Mouse (Mus musculus) neural tube, embryonic 11.5 days (tissue): ENCODE results near the gene Blcap. TPM values are rescaled to one million over a fixed set of nuclear protein-coding genes. Genes with fewer than 3 reads are reported as not detected.

Source experiments
- ATAC-seq: fragments of 200-750 bp; cut with Nextera tagmentation; 2 replicates; pipeline ENCODE4 v1.8.0; 2017; ENCODE audit warnings: moderate number of reproducible peaks, mild to moderate bottlenecking, moderate TSS enrichment, moderate library complexity; ENCODE audit not compliant: insufficient read depth, low FRiP score, low TSS enrichment
- DNase-seq: peaks from one replicate; pipeline ENCODE4 v3.0.0-alpha.2; 2015; ENCODE audit warnings: low spot score
- H3K27ac ChIP-seq: fragments of 300-500 bp; sonication (generic); 2 replicates; pipeline ENCODE4 v1.5.1; 2014; ENCODE audit warnings: low read depth, mild to moderate bottlenecking, low read length
- H3K27me3 ChIP-seq: fragments of 300-500 bp; sonication (generic); 2 replicates; pipeline ENCODE4 v1.6.1; 2014; ENCODE audit warnings: mild to moderate bottlenecking, low read length, mixed read lengths; ENCODE audit not compliant: control insufficient read depth, insufficient read depth
- H3K36me3 ChIP-seq: fragments of 300-500 bp; sonication (generic); 2 replicates; pipeline ENCODE4 v1.6.1; 2014; ENCODE audit warnings: mild to moderate bottlenecking, low read length, moderate library complexity, mixed read lengths; ENCODE audit not compliant: control insufficient read depth, insufficient read depth
- H3K4me1 ChIP-seq: fragments of 300-500 bp; sonication (generic); 2 replicates; pipeline ENCODE4 v1.6.1; 2014; ENCODE audit warnings: low read length, mixed read lengths; ENCODE audit not compliant: control insufficient read depth, insufficient read depth
- H3K4me2 ChIP-seq: fragments of 300-500 bp; sonication (generic); 2 replicates; pipeline ENCODE4 v1.6.1; 2014; ENCODE audit warnings: low read depth, mild to moderate bottlenecking, moderate library complexity
- H3K4me3 ChIP-seq: fragments of 300-500 bp; sonication (generic); 2 replicates; pipeline ENCODE4 v1.5.1; 2014; ENCODE audit warnings: low read depth, low read length
- H3K9ac ChIP-seq: fragments of 300-500 bp; sonication (generic); 2 replicates; pipeline ENCODE4 v1.6.1; 2014; ENCODE audit warnings: mild to moderate bottlenecking, low read length
- H3K9me3 ChIP-seq: fragments of 300-500 bp; sonication (generic); 2 replicates; pipeline ENCODE4 v1.6.1; 2016; ENCODE audit warnings: low read length; ENCODE audit not compliant: control insufficient read depth
- WGBS: fragments of 180-500 bp; shearing (Covaris S2); extraction: QIAGEN DNeasy Blood & Tissue Kit; methylation state at CpG from one replicate; pipeline ENCODE4 v1.1.7; 2014; 5-methylcytosine and 5-hydroxymethylcytosine counted together
- polyA plus RNA-seq: library from polyadenylated mRNA; unstranded; fragments of >200 nt; fragmentation: Nextera tagmentation; extraction: Ambion mirVana; gene quantifications from 2 replicates; pipeline ENCODE4 v1.2.1, GENCODE M21; 2014

The Blcap gene
- 99.5 and 105 TPM in 2 replicates for polyA plus RNA-seq

GRCm38 (mm10) chr2:157571224-157571832 lies at the start of gene Blcap:
Gene Blcap, minus strand, starts transcription at chr2:157571274.
- Histone ChIP-seq H3K36me3 (no peaks in the 10 kb centered on the region), H3K4me2 (no peak within 1 kb of the TSS), H3K27ac (no peak within 1 kb of the TSS), H3K9ac (no peak within 1 kb of the TSS), H3K9me3 (no peaks in the 10 kb centered on the region), H3K4me1 (peaks cover 3% of the 10 kb centered on the region; the same call in 1 of the 2 replicates), H3K4me3 (no peak within 1 kb of the TSS), H3K27me3 (no peaks in the 10 kb centered on the region)
- ATAC-seq (peak; percentile 18; the same call in 1 of the 2 replicates), DNase-seq (peak; percentile 65)
- 9% methylated on average over 6 of the region's 6 CpGs for WGBS

GRCm38 (mm10) chr2:157618393-157618792 lies 47.3 kb upstream of the Blcap start:
- no peaks in the 10 kb centered on the region for H3K9me3 ChIP-seq
- DNase-seq = no peak
- 87% methylated on average over 4 of the region's 4 CpGs for WGBS
- H3K27me3 ChIP-seq = no peaks in the 10 kb centered on the region
- no peaks in the 10 kb centered on the region for H3K36me3 ChIP-seq
- no peak for ATAC-seq
- no peak overlapping the region for H3K27ac ChIP-seq
- H3K4me2 ChIP-seq = no peak overlapping the region
- H3K4me1 ChIP-seq = peaks cover 2% of the 10 kb centered on the region; the same call in 1 of the 2 replicates
- H3K9ac ChIP-seq = no peak overlapping the region
- H3K4me3 ChIP-seq = no peak overlapping the region

- no peak overlapping the region for H3K4me2 ChIP-seq
- DNase-seq (no peak), ATAC-seq (no peak)
- H3K9me3 ChIP-seq = no peaks in the 10 kb centered on the region
- 15% methylated on average over 9 of the region's 11 CpGs for WGBS
- H3K4me3 ChIP-seq = no peak overlapping the region
- no peak overlapping the region for H3K9ac ChIP-seq
- H3K27me3 ChIP-seq = no peaks in the 10 kb centered on the region
- H3K36me3 ChIP-seq = no peaks in the 10 kb centered on the region
- no peak overlapping the region for H3K27ac ChIP-seq
- H3K4me1 ChIP-seq = peaks cover 2% of the 10 kb centered on the region; the same call in 1 of the 2 replicates
These were observed 42.9 kb upstream of the Blcap start for GRCm38 (mm10) chr2:157613997-157614396.

- H3K27me3 ChIP-seq = no peaks in the 10 kb centered on the region
- no peak overlapping the region for H3K4me2 ChIP-seq
- no peak overlapping the region for H3K4me3 ChIP-seq
- ATAC-seq (no peak), DNase-seq (no peak)
- peaks cover 2% of the 10 kb centered on the region; the same call in 1 of the 2 replicates for H3K4me1 ChIP-seq
- H3K9me3 ChIP-seq = no peaks in the 10 kb centered on the region
- no peak overlapping the region for H3K27ac ChIP-seq
- no peak overlapping the region for H3K9ac ChIP-seq
- no peaks in the 10 kb centered on the region for H3K36me3 ChIP-seq
- WGBS = 84% methylated on average over 3 of the region's 3 CpGs
These were observed 40.7 kb upstream of the Blcap start for GRCm38 (mm10) chr2:157611735-157612134.

- 53% methylated on average over 9 of the region's 9 CpGs for WGBS
These were observed 36.6 kb upstream of the Blcap start for GRCm38 (mm10) chr2:157607542-157608236.

GRCm38 (mm10) chr2:157605025-157605675 lies 34.1 kb upstream of the Blcap start:
- Histone ChIP-seq H3K27me3 (no peaks in the 10 kb centered on the region), H3K27ac (no peak overlapping the region), H3K4me3 (no peak overlapping the region), H3K9ac (no peak overlapping the region), H3K9me3 (no peaks in the 10 kb centered on the region), H3K4me2 (no peak overlapping the region), H3K36me3 (no peaks in the 10 kb centered on the region), H3K4me1 (no peaks in the 10 kb centered on the region)
- no peak for ATAC-seq
- 8% methylated on average over 18 of the region's 18 CpGs for WGBS
- DNase-seq = peak; percentile 87

More at GRCm38 (mm10) chr2:157607542-157608236, 36.6 kb upstream of the Blcap start:
- Histone ChIP-seq H3K36me3 (no peaks in the 10 kb centered on the region), H3K4me3 (no peak overlapping the region), H3K4me1 (no peaks in the 10 kb centered on the region), H3K27me3 (no peaks in the 10 kb centered on the region), H3K4me2 (no peak overlapping the region), H3K9me3 (no peaks in the 10 kb centered on the region), H3K27ac (no peak overlapping the region), H3K9ac (no peak overlapping the region)
- DNase-seq (peak; percentile 37), ATAC-seq (no peak)

GRCm38 (mm10) chr2:157601435-157601839 lies 30.4 kb upstream of the Blcap start:
- no peak overlapping the region for H3K4me3 ChIP-seq
- H3K27ac ChIP-seq = no peak overlapping the region
- no peak for ATAC-seq
- 80% methylated on average over 6 of the region's 6 CpGs for WGBS
- DNase-seq = no peak
- H3K4me2 ChIP-seq = no peak overlapping the region
- H3K9ac ChIP-seq = no peak overlapping the region
- no peaks in the 10 kb centered on the region for H3K9me3 ChIP-seq
- no peaks in the 10 kb centered on the region for H3K4me1 ChIP-seq
- no peaks in the 10 kb centered on the region for H3K27me3 ChIP-seq
- no peaks in the 10 kb centered on the region for H3K36me3 ChIP-seq

- no peak overlapping the region for H3K4me3 ChIP-seq
- no peak overlapping the region; the same call in 1 of the 2 replicates for H3K4me2 ChIP-seq
- no peak for DNase-seq
- H3K27ac ChIP-seq = no peak overlapping the region
- H3K27me3 ChIP-seq = no peaks in the 10 kb centered on the region
- no peak overlapping the region for H3K9ac ChIP-seq
- H3K9me3 ChIP-seq = no peaks in the 10 kb centered on the region
- H3K4me1 ChIP-seq = no peaks in the 10 kb centered on the region
- 60% methylated on average over 22 of the region's 22 CpGs for WGBS
- H3K36me3 ChIP-seq = no peaks in the 10 kb centered on the region
- no peak for ATAC-seq
These were observed 25.9 kb upstream of the Blcap start for GRCm38 (mm10) chr2:157596876-157597566.
